Mouse (Mus musculus): ENCODE measurements around the gene Pip4k2a. TPM values are rescaled to one million over a fixed set of nuclear protein-coding genes. Genes with fewer than 3 reads are reported as not detected.

Pip4k2a gene
- total RNA-seq, 4 experiments from 2014 or later = 2.1 to 2.7 (median 2.3) TPM

- no peak for DNase-seq (ENCODE audit: low spot score in 2 of 2)
Measured at GRCm38 (mm10) chr2:18956945-18957344, 41.0 kb downstream of the Pip4k2a start.

DNA sequence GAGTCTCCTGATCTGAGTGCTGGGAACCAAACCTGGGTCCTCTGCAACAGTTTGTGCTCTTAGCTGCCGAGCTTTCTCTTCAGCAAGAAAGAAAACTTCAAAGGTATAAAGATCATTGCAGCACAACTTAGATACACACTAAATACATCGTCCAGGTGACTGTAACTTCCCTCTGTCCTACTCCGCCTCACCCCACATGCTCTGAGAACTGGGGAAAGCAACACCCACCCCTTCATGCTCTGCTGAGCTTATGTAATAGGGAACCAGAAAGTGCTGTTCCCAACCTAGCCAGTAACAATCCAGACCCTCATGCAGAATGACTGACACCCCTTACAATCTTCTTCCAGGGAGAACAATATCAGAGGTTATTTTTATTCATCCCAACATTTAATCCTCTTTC is 41.5 kb downstream of the Pip4k2a start:
- DNase-seq (ENCODE audit: low spot score in 2 of 2) = no peak

GRCm38 (mm10) chr2:18955671-18956070 is 42.3 kb downstream of the Pip4k2a start:
- no peak for DNase-seq (ENCODE audit: low spot score in 2 of 2)

- no peak for DNase-seq (ENCODE audit: low spot score in 2 of 2)
Measured at GRCm38 (mm10) chr2:18955022-18955421, 42.9 kb downstream of the Pip4k2a start.

- no peak for DNase-seq (ENCODE audit: low spot score in 2 of 2)
Measured at GRCm38 (mm10) chr2:18954422-18954821, 43.5 kb downstream of the Pip4k2a start.

GRCm38 (mm10) chr2:18952102-18952673 is 45.7 kb downstream of the Pip4k2a start:
- DNase-seq (ENCODE audit: low spot score in 2 of 2) = no peak

DNA sequence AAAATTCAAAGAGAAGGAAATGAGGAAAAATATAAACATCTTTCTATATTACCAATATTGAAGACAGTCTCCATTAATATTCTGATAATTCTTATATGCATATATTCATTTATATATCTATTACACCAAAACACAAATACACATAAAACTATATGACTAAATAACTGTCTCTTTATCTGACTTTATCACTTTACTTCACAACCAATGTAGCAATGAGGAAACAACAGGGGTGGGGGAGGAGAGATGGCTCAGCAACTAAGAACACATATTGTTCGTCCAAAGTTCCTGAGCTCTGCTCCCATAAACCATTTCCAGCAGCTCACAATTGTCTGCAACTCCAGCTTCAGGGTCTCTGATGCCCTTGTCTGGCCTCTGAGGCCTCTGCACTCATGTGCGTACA is 47.2 kb downstream of the Pip4k2a start:
- DNase-seq (ENCODE audit: low spot score in 2 of 2) = no peak

DNA sequence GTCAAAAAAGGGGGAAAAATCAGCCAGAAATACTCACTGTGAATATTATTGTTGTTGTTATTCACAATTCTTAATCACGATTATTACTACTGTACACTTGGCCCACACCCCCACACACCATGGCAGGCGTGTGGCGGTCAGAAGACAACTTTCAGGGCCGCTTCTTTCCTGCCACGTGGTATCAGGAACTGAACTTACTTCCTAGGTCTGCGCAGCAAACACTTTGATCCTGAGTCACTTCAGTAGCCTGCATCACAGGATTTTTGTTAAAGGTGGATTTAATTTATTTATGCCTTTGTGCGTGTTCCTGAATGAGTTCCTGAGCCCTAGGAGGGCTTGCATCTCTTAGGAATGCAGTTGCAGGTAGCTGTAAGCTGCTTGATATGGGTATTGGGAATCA is 49.2 kb downstream of the Pip4k2a start:
- no peak for DNase-seq (ENCODE audit: low spot score in 2 of 2)

DNA sequence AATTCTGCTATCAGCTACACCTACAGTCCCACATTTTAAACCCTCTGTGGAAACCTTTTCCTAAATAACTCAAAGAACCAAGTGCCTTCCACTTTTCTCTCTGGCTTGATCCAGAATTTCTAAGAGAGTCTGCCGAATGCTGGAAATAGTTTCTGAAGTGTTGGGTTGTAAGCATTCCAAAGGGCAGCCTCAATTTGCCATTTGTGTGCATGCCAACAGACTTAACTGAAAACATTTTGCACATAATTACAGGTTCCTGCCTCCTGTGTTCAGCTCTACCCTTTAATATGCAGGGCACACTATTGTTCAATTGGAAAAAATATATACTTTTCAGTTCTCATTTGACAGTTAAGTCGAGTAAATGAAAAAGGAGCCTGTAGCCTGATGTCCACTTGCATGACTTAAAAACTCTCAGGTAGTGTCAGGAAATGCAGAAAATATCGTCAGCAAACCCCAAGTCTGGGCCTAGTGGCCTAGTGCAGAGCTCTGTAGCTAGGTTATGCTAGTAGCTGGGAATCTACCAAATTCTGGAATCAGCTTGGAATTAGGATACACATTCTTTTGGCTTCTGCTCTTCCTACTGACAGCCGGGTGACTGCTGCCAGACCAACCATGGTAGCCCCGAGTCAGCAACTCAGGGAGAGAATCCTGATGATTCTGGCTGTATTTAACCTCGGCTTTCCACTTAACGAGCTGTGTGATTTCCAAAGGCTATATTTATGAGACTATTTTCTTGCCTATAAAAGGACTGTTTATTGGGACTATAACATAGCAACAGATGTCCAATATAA is 50.1 kb downstream of the Pip4k2a start:
- no peak for DNase-seq (ENCODE audit: low spot score in 2 of 2)

GRCm38 (mm10) chr2:18945438-18945837 is 52.5 kb downstream of the Pip4k2a start:
- no peak for DNase-seq (ENCODE audit: low spot score in 2 of 2)

DNA sequence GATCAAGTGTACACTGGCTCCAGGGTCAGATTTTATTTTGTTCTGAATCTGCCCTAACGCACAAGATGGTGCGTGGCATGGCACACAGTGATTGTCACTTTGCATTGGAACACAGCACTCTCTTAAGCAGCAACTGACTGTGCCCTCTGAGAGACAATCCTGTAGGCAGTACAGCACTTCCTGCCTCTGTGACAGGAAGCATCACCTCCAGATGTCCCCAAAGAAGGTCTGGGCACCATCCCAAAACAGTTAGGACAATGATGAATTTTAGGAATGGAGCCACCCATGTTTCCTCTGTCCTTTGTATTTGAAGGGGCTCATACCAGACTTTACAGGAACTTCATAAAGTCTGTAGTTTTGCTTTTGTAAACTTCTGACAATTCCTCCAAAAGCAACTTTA is 54.0 kb downstream of the Pip4k2a start:
- DNase-seq (ENCODE audit: low spot score in 2 of 2) = no peak

- no peak for DNase-seq (ENCODE audit: low spot score in 2 of 2)
Measured at GRCm38 (mm10) chr2:18943366-18943765, 54.6 kb downstream of the Pip4k2a start.

DNA sequence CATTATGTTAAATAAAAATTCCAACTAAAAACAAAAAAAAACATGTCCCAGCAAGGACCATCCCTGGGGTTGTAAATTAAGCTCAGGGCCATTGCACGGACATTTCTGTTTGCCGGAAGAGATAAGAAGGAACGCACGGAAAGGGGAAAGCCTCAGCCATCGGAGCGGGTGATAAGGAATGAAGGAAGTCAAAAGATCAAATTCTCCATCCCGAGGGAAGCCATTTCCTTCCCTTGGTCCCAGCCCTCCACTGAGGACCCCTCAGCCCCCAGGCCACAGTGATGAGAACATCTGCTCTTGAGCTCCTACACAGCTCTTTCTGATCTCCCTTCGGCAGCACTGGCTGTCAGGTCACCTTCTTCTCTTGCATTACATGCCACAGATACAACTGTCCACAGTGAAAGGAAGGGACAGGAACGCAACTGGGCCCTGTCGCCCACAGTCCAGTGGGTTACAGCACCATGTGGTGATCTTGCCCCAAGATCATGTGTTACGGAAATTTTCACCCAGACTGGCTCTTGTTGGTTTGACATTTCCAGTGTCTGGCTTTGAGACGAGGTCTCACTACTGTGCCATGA is 57.1 kb downstream of the Pip4k2a start:
- DNase-seq (ENCODE audit: low spot score in 2 of 2) = no peak

GRCm38 (mm10) chr2:18938923-18939329 is 59.0 kb downstream of the Pip4k2a start:
- DNase-seq (ENCODE audit: low spot score in 2 of 2) = no peak

GRCm38 (mm10) chr2:18938232-18938631 is 59.7 kb downstream of the Pip4k2a start:
- no peak for DNase-seq (ENCODE audit: low spot score in 2 of 2)

GRCm38 (mm10) chr2:18937611-18938010 is 60.3 kb downstream of the Pip4k2a start:
- DNase-seq (ENCODE audit: low spot score in 2 of 2) = no peak

DNA sequence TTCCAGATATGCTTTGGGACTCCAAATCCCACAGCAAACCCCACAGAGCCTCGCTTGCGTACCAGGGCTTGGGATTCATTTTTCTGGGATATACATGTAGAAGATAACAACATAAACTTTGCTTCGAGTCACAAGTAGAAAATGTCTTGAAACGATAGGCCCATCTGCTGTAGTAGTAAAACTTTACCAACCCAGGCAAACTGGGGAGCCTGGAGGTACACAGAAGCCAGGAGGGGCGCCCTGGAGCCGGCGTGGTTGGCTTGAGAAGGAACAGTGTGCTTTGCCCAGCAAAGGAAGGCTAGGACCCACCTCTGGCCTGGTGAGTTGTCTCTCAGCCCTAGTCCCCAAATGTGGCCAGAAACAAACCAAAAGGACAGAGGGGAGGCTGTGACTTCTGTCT is 61.5 kb downstream of the Pip4k2a start:
- no peak for DNase-seq (ENCODE audit: low spot score in 2 of 2)

- no peak for DNase-seq (ENCODE audit: low spot score in 2 of 2)
Measured at GRCm38 (mm10) chr2:18935581-18936027, 62.3 kb downstream of the Pip4k2a start.

GRCm38 (mm10) chr2:18934131-18934530 is 63.8 kb downstream of the Pip4k2a start:
- DNase-seq (ENCODE audit: low spot score in 2 of 2) = no peak

DNA sequence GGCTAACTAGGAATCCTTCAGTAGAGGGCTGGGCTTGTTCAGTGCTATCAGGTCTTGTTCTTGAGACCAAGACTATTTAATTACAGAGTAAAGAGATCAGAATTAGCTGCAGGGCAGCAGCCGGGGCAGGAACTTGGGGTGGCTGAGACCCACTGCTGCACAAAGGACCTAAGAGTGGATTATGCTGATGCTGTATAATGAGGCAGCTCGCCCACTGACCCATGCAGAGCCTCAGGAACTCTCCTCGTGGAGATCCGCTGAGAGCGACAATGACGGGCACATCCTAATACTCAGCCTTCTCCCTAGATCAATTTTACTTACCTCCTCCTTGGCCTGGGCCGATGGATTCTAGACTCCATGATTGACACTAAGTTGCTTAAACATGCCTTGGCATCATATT is 64.5 kb downstream of the Pip4k2a start:
- DNase-seq (ENCODE audit: low spot score in 2 of 2) = no peak

DNA sequence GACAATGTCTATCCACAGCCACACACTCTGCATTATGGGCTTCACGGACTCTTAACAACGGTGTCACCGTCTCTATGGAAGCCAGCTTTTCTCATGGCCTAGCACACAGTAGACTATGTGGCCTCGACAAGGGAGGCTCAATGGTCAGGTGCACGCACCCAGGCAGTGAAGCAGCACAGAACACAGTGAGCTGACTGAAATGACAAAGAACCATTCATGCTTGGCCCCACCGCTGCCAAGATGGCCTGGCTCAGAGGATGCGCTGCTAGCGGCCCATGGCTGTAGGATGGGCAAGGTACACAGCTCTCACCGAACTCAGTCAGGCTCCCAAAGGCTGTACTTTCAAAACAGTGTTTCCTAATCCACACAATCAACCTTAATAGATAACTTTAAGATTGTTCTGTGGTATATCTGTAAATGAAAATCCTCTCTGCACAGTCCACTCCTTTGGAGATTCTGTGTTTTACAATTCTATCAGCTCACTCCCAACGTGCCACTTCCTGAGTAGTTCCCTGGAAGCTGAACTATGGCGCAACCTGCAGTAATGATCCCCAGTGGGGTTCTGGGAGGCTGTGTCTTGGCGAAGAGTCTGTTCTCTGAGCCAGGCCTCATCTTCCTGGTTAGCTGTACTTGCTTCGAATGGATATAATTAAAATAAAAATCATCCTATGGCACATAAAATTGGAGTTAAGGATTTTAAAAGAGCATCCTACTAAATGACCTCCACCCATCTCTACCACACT is 67.4 kb downstream of the Pip4k2a start:
- DNase-seq (ENCODE audit: low spot score in 2 of 2) = peak; percentile 13 to 15
